Mouse (Mus musculus): ENCODE measurements around the gene Daam1. TPM values are rescaled to one million over a fixed set of nuclear protein-coding genes. Genes with fewer than 3 reads are reported as not detected.

Daam1 gene
- polyA plus RNA-seq, 1 experiment from 2014 or later = 21.6 TPM

DNA sequence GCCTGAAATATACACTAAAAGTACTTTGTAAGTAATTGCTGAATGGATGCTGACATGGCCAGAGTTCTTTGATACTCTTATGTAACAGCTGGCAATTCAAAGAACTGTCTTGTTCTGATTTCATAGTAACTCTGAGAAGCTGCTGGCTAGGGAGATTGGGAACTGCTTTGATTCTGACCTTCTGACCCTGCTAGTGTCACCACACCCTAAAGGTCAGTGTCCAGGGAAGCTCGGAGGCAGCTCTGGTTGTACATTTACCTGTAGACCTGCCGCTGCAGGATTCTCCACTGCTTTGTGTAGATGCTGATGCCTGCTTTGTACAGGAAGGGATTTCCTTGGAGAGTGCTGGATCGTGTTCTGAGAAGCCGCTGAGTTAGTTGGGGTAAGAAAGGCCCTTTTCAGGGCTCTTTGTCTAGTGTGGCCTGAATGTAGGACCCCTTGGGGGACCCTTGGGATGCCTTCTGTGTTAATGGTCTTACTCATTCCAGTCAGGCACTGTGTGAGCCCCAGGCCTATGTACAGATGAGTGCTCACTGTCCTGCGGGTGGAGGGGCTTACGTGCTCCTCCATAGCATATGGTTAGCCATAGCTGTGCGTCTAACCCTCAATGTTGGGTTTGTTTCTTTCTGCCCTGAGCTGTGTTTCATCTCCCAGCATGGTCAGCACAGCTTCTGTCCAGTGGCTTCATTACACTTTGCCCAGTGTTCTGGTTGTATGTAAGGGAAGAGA lies 45.0 kb downstream of the Daam1 start:
- no peaks in the 10 kb centered on the region for H3K27me3 ChIP-seq (ENCODE audit: control insufficient read depth, insufficient read depth, low read length)

DNA sequence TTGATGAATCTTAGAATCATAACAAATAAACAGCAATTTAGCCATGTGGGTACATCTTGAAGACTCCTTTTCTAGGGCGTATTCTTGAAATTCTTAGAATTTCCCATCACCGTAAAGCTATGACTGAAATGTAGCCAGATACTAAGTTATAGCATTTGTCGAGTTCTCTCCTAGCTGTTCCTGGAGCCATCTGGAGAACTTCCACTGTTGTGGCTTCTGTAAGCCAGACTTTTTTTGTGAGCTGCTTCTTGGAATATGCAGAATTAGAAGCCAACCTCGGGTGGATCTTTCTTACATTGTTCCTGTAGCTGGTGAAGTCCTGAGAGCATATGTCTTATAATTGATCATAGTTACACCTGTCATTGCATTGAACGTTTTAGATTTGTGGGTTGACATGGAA lies 50.1 kb downstream of the Daam1 start:
- Histone ChIP-seq H3K27me3 (ENCODE audit: control insufficient read depth, insufficient read depth, low read length) (no peaks in the 10 kb centered on the region), H3K4me2 (ENCODE audit: low read depth, low read length) (no peak overlapping the region), H3K4me3 (ENCODE audit: low read length) (no peak overlapping the region), H3K9me3 (replicated peaks; ENCODE audit: control insufficient read depth, low read length) (no peaks in the 10 kb centered on the region), H3K36me3 (ENCODE audit: control insufficient read depth, insufficient read depth) (no peaks in the 10 kb centered on the region), H3K27ac (ENCODE audit: low read length) (no peak overlapping the region), H3K9ac (ENCODE audit: low read length) (no peak overlapping the region), H3K4me1 (ENCODE audit: control insufficient read depth, insufficient read depth, low read length) (peaks cover 85% of the 10 kb centered on the region)
- WGBS = 73% methylated on average over 5 of the region's 5 CpGs
- ATAC-seq (replicated peaks; ENCODE audit: extremely low read depth, insufficient read depth, low FRiP score) = no peak

More for the DNA sequence above, 45.0 kb downstream of the Daam1 start:
- WGBS = 81% methylated on average over 7 of the region's 7 CpGs
- Histone ChIP-seq H3K9me3 (replicated peaks; ENCODE audit: control insufficient read depth, low read length) (no peaks in the 10 kb centered on the region), H3K4me3 (ENCODE audit: low read length) (no peak overlapping the region), H3K4me2 (ENCODE audit: low read depth, low read length) (no peak overlapping the region), H3K36me3 (ENCODE audit: control insufficient read depth, insufficient read depth) (no peaks in the 10 kb centered on the region), H3K4me1 (ENCODE audit: control insufficient read depth, insufficient read depth, low read length) (peaks cover 46% of the 10 kb centered on the region), H3K9ac (ENCODE audit: low read length) (no peak overlapping the region), H3K27ac (ENCODE audit: low read length) (no peak overlapping the region)
- ATAC-seq (replicated peaks; ENCODE audit: extremely low read depth, insufficient read depth, low FRiP score) = no peak

- 54% methylated on average over 4 of the region's 4 CpGs for WGBS
- Histone ChIP-seq H3K4me1 (ENCODE audit: control insufficient read depth, insufficient read depth, low read length) (peaks cover 86% of the 10 kb centered on the region), H3K36me3 (ENCODE audit: control insufficient read depth, insufficient read depth) (no peaks in the 10 kb centered on the region), H3K4me2 (ENCODE audit: low read depth, low read length) (no peak overlapping the region), H3K9ac (ENCODE audit: low read length) (no peak overlapping the region), H3K27ac (ENCODE audit: low read length) (no peak overlapping the region), H3K9me3 (replicated peaks; ENCODE audit: control insufficient read depth, low read length) (no peaks in the 10 kb centered on the region), H3K27me3 (ENCODE audit: control insufficient read depth, insufficient read depth, low read length) (no peaks in the 10 kb centered on the region), H3K4me3 (ENCODE audit: low read length) (no peak overlapping the region)
- ATAC-seq (replicated peaks; ENCODE audit: extremely low read depth, insufficient read depth, low FRiP score) = no peak
These were observed 50.6 kb downstream of the Daam1 start for GRCm38 (mm10) chr12:71881477-71881876.

GRCm38 (mm10) chr12:71883066-71883711 lies 52.3 kb downstream of the Daam1 start:
- H3K9ac ChIP-seq (ENCODE audit: low read length) = 0 out of 2 replicates have a peak overlapping the region, but pooled peaks have one; percentile 34
- H3K9me3 ChIP-seq (replicated peaks; ENCODE audit: control insufficient read depth, low read length) = no peaks in the 10 kb centered on the region
- H3K4me1 ChIP-seq (ENCODE audit: control insufficient read depth, insufficient read depth, low read length) = peaks cover 89% of the 10 kb centered on the region
- no peaks in the 10 kb centered on the region for H3K36me3 ChIP-seq (ENCODE audit: control insufficient read depth, insufficient read depth)
- H3K4me3 ChIP-seq (ENCODE audit: low read length) = no peak overlapping the region
- peak overlapping the region; percentile 37 for H3K4me2 ChIP-seq (ENCODE audit: low read depth, low read length)
- 23% methylated on average over 9 of the region's 9 CpGs for WGBS
- no peak for ATAC-seq (replicated peaks; ENCODE audit: extremely low read depth, insufficient read depth, low FRiP score)
- H3K27me3 ChIP-seq (ENCODE audit: control insufficient read depth, insufficient read depth, low read length) = no peaks in the 10 kb centered on the region
- H3K27ac ChIP-seq (ENCODE audit: low read length) = peak overlapping the region; percentile 66

GRCm38 (mm10) chr12:71885170-71885574 lies 54.3 kb downstream of the Daam1 start:
- Histone ChIP-seq H3K4me1 (ENCODE audit: control insufficient read depth, insufficient read depth, low read length) (peaks cover 90% of the 10 kb centered on the region), H3K36me3 (ENCODE audit: control insufficient read depth, insufficient read depth) (no peaks in the 10 kb centered on the region), H3K4me2 (ENCODE audit: low read depth, low read length) (peak overlapping the region; percentile 50; the same call in 1 of the 2 replicates), H3K9me3 (replicated peaks; ENCODE audit: control insufficient read depth, low read length) (no peaks in the 10 kb centered on the region), H3K27me3 (ENCODE audit: control insufficient read depth, insufficient read depth, low read length) (no peaks in the 10 kb centered on the region), H3K9ac (ENCODE audit: low read length) (peak overlapping the region; percentile 55; the same call in 1 of the 2 replicates), H3K4me3 (ENCODE audit: low read length) (no peak overlapping the region), H3K27ac (ENCODE audit: low read length) (peak overlapping the region; percentile 96)
- ATAC-seq (replicated peaks; ENCODE audit: extremely low read depth, insufficient read depth, low FRiP score) = peak; percentile 77
- 7% methylated on average over 2 of the region's 2 CpGs for WGBS

GRCm38 (mm10) chr12:71885717-71886116 lies 54.8 kb downstream of the Daam1 start:
- WGBS = 24% methylated on average over 4 of the region's 4 CpGs
- H3K9me3 ChIP-seq (replicated peaks; ENCODE audit: control insufficient read depth, low read length) = no peaks in the 10 kb centered on the region
- H3K4me2 ChIP-seq (ENCODE audit: low read depth, low read length) = peak overlapping the region; percentile 50
- ATAC-seq (replicated peaks; ENCODE audit: extremely low read depth, insufficient read depth, low FRiP score) = no peak; the same call in 1 of the 2 replicates
- H3K9ac ChIP-seq (ENCODE audit: low read length) = peak overlapping the region; percentile 55
- peak overlapping the region; percentile 24 for H3K4me3 ChIP-seq (ENCODE audit: low read length)
- no peaks in the 10 kb centered on the region for H3K27me3 ChIP-seq (ENCODE audit: control insufficient read depth, insufficient read depth, low read length)
- 0 out of 2 replicates have a peak, but pooled peaks cover 3% of the 10 kb centered on the region for H3K36me3 ChIP-seq (ENCODE audit: control insufficient read depth, insufficient read depth)
- H3K27ac ChIP-seq (ENCODE audit: low read length) = peak overlapping the region; percentile 96
- H3K4me1 ChIP-seq (ENCODE audit: control insufficient read depth, insufficient read depth, low read length) = peaks cover 90% of the 10 kb centered on the region

- Histone ChIP-seq H3K4me2 (ENCODE audit: low read depth, low read length) (peak overlapping the region; percentile 50), H3K4me1 (ENCODE audit: control insufficient read depth, insufficient read depth, low read length) (peaks cover 83% of the 10 kb centered on the region), H3K36me3 (ENCODE audit: control insufficient read depth, insufficient read depth) (0 out of 2 replicates have a peak, but pooled peaks cover 3% of the 10 kb centered on the region), H3K27me3 (ENCODE audit: control insufficient read depth, insufficient read depth, low read length) (no peaks in the 10 kb centered on the region), H3K9ac (ENCODE audit: low read length) (peak overlapping the region; percentile 55), H3K4me3 (ENCODE audit: low read length) (peak overlapping the region; percentile 24), H3K9me3 (replicated peaks; ENCODE audit: control insufficient read depth, low read length) (no peaks in the 10 kb centered on the region), H3K27ac (ENCODE audit: low read length) (peak overlapping the region; percentile 96)
- no peak for ATAC-seq (replicated peaks; ENCODE audit: extremely low read depth, insufficient read depth, low FRiP score)
- WGBS = 50% methylated on average over 5 of the region's 5 CpGs
These were observed 55.5 kb downstream of the Daam1 start for GRCm38 (mm10) chr12:71886406-71886805.

DNA sequence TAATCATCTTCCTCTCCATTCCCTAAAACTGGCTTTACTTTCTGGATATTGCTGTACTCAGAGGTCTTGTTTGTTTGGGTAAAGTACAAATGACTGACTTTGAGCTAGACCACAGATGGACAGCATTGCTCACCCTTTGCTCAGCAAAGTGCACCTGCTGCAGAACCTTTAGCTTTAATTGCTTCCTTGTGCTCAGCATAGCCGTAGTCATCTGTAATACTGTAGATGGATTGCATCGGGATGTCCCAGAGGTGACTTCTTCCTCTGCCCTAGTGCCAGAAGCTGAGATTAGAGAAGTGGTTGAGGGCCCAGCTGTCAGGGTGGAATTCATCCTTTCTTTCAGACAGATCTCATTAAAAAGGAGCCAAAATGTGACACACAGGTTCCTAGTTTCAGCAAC lies 56.1 kb downstream of the Daam1 start:
- H3K27ac ChIP-seq (ENCODE audit: low read length) = peak overlapping the region; percentile 96
- no peak for ATAC-seq (replicated peaks; ENCODE audit: extremely low read depth, insufficient read depth, low FRiP score)
- no peaks in the 10 kb centered on the region for H3K9me3 ChIP-seq (replicated peaks; ENCODE audit: control insufficient read depth, low read length)
- no peak overlapping the region for H3K4me2 ChIP-seq (ENCODE audit: low read depth, low read length)
- no peak overlapping the region for H3K4me3 ChIP-seq (ENCODE audit: low read length)
- peaks cover 78% of the 10 kb centered on the region for H3K4me1 ChIP-seq (ENCODE audit: control insufficient read depth, insufficient read depth, low read length)
- H3K36me3 ChIP-seq (ENCODE audit: control insufficient read depth, insufficient read depth) = 0 out of 2 replicates have a peak, but pooled peaks cover 3% of the 10 kb centered on the region
- H3K9ac ChIP-seq (ENCODE audit: low read length) = peak overlapping the region; percentile 55; the same call in 1 of the 2 replicates
- no peaks in the 10 kb centered on the region for H3K27me3 ChIP-seq (ENCODE audit: control insufficient read depth, insufficient read depth, low read length)
- WGBS = 41% methylated on average over 2 of the region's 2 CpGs

GRCm38 (mm10) chr12:71888370-71888769 lies 57.5 kb downstream of the Daam1 start:
- H3K27me3 ChIP-seq (ENCODE audit: control insufficient read depth, insufficient read depth, low read length) = no peaks in the 10 kb centered on the region
- ATAC-seq (replicated peaks; ENCODE audit: extremely low read depth, insufficient read depth, low FRiP score) = peak; percentile 56
- H3K36me3 ChIP-seq (ENCODE audit: control insufficient read depth, insufficient read depth) = 0 out of 2 replicates have a peak, but pooled peaks cover 3% of the 10 kb centered on the region
- H3K4me3 ChIP-seq (ENCODE audit: low read length) = no peak overlapping the region
- no peak overlapping the region for H3K9ac ChIP-seq (ENCODE audit: low read length)
- peaks cover 72% of the 10 kb centered on the region for H3K4me1 ChIP-seq (ENCODE audit: control insufficient read depth, insufficient read depth, low read length)
- no peak overlapping the region for H3K4me2 ChIP-seq (ENCODE audit: low read depth, low read length)
- 49% methylated on average over 6 of the region's 6 CpGs for WGBS
- peak overlapping the region; percentile 96 for H3K27ac ChIP-seq (ENCODE audit: low read length)
- H3K9me3 ChIP-seq (replicated peaks; ENCODE audit: control insufficient read depth, low read length) = no peaks in the 10 kb centered on the region

Data from heart, embryonic 16.5 days (tissue).